Mouse (Mus musculus): ENCODE measurements around the gene Fbxo9.

DNA sequence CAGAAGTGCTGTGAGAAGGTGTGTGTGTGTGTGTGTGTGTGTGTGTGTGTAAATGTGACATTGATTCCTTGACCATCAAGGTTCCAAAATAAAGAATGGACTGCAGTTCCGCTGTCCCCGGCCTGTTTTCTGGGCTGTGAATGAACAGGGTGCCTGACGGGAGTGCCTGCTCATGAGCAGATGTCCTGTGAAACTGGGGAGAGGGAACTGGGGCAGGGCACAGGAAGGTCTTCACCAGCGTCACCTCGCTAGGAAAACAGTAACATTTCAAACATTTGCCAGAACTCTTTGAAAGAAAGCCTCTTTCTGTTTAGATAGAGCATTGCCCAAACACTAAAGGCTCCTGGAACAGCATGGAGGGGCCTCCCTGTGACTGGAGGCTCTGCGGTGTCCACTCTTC, 13.1 kb upstream of the Fbxo9 start:
- TF ChIP-seq CTCF (IDR thresholded peaks at IDR 0.05; ENCODE audit: low read depth, low read length) (no peak), POLR2AphosphoS5 (IDR thresholded peaks at IDR 0.05; ENCODE audit: insufficient replicate concordance, low read depth, low read length) (no peak), GATA1 (IDR thresholded peaks at IDR 0.05; ENCODE audit: borderline replicate concordance, low read length) (no peak)
